Mouse (Mus musculus) monocyte, adult 5-6 weeks (primary cell): ENCODE results near the gene Sema3f. TPM values are rescaled to one million over a fixed set of nuclear protein-coding genes. Genes with fewer than 3 reads are reported as not detected.

Experiments
- ATAC-seq: fragments of 153-309, 156-312 bp; replicated peaks from 2 replicates; pipeline ENCODE4 v1.8.0; 2017; ENCODE audit warnings: mild to moderate bottlenecking; ENCODE audit not compliant: low TSS enrichment, insufficient number of reproducible peaks, severe bottlenecking, poor library complexity, low FRiP score
- total RNA-seq: library from RNA; stranded (forward); fragments of 200-1000, 200-491, 200-594 nt; gene quantifications from 3 replicates; pipeline ENCODE4 v1.2.3, GENCODE M21; 2017

Gene Sema3f
- total RNA-seq, 1 experiment from 2014 or later, result not detected

- no peak for ATAC-seq
These were observed 40.0 kb downstream of the Sema3f start for GRCm38 (mm10) chr9:107670259-107670658.

- ATAC-seq, result no peak
These were observed 40.8 kb downstream of the Sema3f start, which contains the start of gene Slc38a3 for GRCm38 (mm10) chr9:107669480-107669945. Slc38a3 (minus strand) TSS chr9:107669530.

DNA sequence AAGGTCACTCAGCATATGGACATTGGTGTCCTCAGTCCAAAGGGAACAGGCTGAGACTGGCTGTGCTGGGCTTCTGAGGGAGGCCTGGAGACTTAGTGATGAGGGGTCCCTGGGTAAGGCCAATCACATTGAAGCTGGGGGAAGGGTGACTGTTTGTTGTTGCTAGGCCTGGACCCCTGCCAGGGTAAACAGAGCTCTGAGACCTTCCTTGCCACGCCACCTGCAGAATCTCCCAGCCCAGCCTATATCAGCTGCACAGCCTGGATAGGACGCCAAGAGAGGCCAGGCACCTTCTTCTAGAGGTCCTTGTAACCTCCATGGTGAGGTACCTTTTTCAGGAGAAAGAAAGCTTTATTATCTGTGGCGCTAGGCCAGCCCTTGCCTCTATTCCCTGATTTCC, 41.4 kb downstream of the Sema3f start:
- ATAC-seq, result no peak

GRCm38 (mm10) chr9:107668011-107668410, 42.3 kb downstream of the Sema3f start:
- ATAC-seq, result no peak

- ATAC-seq, result no peak
These were observed 43.1 kb downstream of the Sema3f start for GRCm38 (mm10) chr9:107667219-107667618.

- ATAC-seq, result no peak
These were observed 43.5 kb downstream of the Sema3f start for GRCm38 (mm10) chr9:107666751-107667205.

DNA sequence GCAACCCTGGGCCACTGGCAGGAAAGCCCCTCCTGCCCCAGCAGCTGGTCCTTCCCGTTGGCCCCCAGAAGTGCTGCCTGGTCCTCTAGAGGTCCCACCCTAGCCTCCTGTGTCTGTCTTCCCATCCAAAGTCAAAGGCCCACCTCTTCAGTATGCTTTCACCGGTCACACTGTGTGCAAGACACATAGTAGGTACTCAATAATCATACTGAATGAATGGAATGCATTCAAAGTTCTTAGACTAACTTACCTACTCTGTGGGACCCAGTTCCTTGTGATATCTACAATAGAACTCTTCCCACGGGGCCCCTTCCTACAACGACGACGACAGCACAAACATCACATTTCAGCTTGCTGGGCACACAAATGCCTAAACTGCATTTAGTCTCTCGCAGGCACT, 45.0 kb downstream of the Sema3f start:
- ATAC-seq, result no peak

GRCm38 (mm10) chr9:107663525-107663924, 46.8 kb downstream of the Sema3f start:
- no peak for ATAC-seq

DNA sequence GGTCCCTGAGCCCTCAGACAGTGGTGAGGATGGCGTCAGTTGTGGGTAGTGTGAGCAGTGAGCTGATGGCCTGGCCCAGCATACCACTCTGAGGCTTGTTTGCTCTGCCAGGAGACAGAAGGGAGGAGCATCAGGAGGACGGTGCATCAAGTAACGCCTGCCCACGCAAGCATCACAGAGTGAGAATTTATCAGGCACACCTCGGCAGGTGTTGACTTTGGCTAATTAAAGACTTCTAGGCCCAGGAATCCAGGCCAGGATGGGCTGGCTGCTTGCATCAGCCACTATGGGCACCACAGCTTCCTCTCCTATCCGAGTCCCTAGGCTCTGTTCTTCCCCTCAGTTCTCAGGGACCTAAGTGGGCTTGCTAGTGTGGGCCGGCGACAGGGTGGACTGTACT, 47.9 kb downstream of the Sema3f start:
- ATAC-seq, result no peak

- ATAC-seq, result no peak
These were observed 49.5 kb downstream of the Sema3f start for GRCm38 (mm10) chr9:107660777-107661176.

DNA sequence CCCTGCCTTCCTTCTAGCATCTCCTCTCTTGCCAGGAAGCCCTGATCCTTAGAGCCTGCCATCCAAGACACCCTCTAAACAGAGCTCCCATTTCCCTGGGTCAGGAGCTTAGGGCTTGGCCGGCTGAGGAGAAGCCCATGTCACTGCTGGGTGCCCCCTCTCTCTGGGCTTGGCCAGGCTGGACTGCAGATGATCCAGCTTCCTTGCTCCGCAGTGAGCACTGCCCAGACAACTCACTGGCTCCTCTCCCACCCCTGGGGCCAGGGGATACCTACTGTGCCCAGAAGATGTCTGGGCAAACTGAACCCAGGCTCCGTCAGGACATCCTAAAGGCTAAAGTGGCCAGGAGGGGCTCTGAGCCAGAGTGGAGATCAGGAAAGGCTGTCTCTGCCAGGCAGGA, 50.3 kb downstream of the Sema3f start:
- ATAC-seq, result no peak

- ATAC-seq, result no peak
These were observed 50.7 kb downstream of the Sema3f start for GRCm38 (mm10) chr9:107659551-107659950.

DNA sequence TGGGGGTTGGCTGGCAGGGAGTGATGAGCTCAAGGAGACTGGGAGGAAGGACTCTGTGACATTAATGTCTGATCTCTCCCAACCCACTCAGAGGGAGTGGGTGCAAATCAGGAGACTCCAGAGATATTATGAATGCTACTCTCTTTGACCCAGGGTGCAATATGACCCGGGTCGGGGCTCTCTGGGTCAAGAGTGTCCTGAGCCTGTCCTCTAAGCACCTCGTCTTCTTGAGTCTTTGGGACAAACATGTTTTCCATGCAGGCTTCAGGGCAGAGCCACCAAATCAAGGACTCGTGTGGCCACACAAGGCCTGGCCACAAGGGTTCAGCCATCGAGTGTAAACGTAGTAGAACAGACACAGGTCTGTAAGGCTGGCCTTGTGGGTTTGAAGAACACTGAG, 52.2 kb downstream of the Sema3f start:
- ATAC-seq, result no peak

- ATAC-seq, result no peak
These were observed 53.1 kb downstream of the Sema3f start for GRCm38 (mm10) chr9:107657144-107657543.

DNA sequence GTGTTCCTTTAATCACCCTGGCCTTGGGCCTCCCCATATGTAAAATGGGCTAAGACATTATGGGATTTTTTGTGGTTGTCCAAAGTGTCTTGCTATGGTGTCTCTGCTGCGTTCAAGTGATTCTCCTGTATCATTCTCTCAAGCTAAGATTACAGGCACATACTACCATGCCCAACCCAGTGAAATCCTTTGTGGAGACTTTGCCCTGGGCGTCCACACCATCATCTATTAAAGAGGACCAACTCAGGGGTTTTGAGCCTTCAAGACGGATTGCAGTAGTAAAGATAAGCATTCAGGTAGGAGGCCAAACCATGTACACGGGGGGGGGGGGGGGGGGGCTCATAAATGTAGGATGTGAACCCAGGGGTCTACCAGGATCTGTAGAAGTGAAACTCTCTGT, 55.7 kb downstream of the Sema3f start:
- no peak for ATAC-seq

- no peak for ATAC-seq
These were observed 56.8 kb downstream of the Sema3f start for GRCm38 (mm10) chr9:107653474-107653873.

DNA sequence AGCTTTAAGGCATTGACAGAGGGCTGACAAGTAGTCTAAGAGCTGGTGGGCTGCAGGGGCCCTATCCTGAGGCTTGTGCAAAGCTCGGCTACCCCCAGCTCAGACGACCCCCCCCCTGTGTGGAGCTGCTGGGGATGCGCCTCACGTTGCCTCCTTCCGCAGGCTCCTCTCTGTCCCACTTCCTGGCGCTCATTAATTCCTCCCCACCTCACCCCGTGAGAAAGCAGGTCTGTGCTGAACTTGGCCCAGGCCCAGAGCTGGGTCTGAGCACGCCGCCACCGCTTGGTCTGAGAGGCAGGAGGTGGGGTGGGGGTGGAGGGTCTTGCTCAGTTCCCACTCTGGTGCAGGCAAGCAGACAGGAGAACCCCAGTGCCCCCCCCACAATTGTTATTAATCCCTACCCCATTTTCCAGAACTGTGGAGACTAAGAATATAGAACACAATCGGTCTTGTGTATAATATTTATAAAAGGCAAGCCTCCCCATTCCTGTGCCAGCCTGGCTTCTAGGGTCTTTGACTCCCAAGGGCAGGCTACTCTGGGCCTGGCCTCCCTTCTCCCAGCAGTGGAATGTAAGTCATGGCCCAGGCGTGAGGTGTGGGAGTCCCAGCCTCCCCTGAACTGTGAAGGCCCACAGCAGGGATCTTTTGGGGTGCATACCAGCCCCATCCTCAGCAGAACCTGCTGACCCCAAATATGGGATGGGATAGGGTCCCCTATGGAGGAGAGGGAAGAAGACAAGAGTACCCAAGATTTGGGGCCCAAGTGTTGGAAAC, 59.4 kb downstream of the Sema3f start:
- ATAC-seq, result no peak

DNA sequence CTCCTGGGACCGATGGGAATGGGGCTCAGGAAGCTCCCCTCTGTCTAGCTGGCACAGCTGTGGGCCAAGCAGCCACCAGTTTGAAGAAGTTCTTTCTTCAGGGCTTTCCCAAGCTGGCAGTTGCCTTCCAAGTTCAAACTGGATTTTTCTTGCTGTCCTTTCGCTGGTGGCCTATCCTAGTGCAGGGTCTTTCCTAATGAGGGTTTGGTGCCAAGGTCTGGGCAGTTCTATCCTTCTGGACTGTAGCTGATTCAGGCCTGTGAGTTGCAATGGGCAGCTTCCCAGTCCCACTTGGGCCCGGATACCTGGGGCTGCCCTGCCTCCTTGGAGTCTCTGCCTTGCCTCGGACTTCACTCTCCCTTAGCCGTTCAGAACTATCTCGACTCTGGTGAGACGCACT, 60.0 kb downstream of the Sema3f start:
- ATAC-seq, result no peak

DNA sequence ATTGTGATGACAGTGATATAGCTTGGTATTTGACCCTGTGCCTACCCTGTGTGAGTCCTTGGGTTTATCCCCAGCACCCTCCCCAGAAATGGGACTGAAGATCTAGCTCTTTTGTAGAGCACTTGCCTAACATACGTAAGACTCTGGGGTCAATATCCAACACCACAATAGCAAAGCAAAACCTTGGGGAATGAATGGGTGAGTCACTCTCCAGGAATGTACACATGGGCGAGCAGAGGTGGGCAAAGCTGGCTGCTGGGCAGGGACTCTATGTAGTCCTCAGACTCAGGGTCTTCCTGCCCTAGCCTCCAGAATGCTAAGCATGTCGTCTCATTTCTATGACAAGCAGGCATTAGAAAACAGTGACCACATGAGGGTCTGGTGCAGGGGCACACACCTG, 61.5 kb downstream of the Sema3f start:
- ATAC-seq, result no peak

DNA sequence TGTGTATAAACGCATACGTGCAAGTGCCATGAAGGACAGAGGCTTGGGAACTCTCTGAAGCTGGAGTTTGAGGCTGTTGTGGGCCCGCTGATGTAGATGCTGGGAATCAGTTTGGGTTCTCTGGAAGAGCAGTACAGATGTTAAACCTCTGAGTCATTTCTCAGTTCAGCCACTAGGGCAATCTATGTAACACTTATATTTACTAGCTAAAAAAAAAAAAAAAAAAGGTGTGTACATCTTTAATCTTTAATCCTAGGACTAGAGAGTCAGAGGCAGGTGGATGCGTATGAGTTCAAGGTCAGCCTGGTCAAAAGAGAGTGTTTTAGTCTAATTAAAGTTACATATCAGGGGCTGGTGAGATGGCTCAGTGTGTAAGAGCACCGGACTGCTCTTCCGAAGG, 63.3 kb downstream of the Sema3f start:
- ATAC-seq, result no peak
